Mouse (Mus musculus): ENCODE data around the gene Slc9a8.

- TF ChIP-seq POLR2A (IDR thresholded peaks at IDR 0.05; ENCODE audit: insufficient read depth, low read depth, low read length) = no peak
- no peak for TF ChIP-seq CTCF (IDR thresholded peaks at IDR 0.05)
Measured at GRCm38 (mm10) chr2:167453814-167454213, 32.3 kb downstream of the Slc9a8 start.

Measured in heart, adult 2 months (tissue).